Mouse (Mus musculus): ENCODE data around the gene Akap7.
A peak's percentile ranks its signal among the peaks of the same experiment; 100 is the strongest.

Gene Akap7

DNA sequence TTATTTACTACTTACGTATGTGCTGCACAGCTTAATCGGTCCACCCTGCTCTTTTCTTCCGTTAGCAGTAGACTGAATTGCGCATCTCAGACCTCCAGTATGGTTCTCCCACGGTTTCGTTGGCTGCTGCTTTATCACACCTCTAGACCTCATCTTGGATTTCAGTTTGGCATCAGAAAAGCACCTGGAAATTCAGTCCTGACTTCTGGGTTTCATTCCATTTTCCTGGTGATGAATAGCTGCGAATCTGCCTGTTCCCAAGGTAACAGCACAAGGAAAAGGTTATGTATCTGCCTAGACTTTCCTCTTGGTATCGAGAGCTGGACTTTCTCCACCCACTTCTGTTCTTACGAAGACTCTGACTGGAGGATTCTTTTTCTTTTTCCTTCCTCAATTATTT, at the start of gene Akap7:
Akap7 (minus strand) TSS at position 101 of the 400 bp plus-strand sequence.
- no peak for DNase-seq (ENCODE audit: low read depth in 1 of 2, low spot score in 2 of 2)

GRCm38 (mm10) chr10:25354390-25354789, 46.7 kb upstream of the Akap7 start:
- DNase-seq (ENCODE audit: low read depth in 1 of 2, low spot score in 2 of 2): no peak

GRCm38 (mm10) chr10:25353941-25354340, 46.3 kb upstream of the Akap7 start:
- DNase-seq (ENCODE audit: low read depth in 1 of 2, low spot score in 2 of 2): no peak

GRCm38 (mm10) chr10:25342801-25343200, 35.1 kb upstream of the Akap7 start:
- DNase-seq (ENCODE audit: low read depth in 1 of 2, low spot score in 2 of 2): no peak

GRCm38 (mm10) chr10:25340675-25341074, 33.0 kb upstream of the Akap7 start:
- no peak for DNase-seq (ENCODE audit: low read depth in 1 of 2, low spot score in 2 of 2)

GRCm38 (mm10) chr10:25333390-25334079, 25.9 kb upstream of the Akap7 start:
- no peak for DNase-seq (ENCODE audit: low read depth in 1 of 2, low spot score in 2 of 2)

DNA sequence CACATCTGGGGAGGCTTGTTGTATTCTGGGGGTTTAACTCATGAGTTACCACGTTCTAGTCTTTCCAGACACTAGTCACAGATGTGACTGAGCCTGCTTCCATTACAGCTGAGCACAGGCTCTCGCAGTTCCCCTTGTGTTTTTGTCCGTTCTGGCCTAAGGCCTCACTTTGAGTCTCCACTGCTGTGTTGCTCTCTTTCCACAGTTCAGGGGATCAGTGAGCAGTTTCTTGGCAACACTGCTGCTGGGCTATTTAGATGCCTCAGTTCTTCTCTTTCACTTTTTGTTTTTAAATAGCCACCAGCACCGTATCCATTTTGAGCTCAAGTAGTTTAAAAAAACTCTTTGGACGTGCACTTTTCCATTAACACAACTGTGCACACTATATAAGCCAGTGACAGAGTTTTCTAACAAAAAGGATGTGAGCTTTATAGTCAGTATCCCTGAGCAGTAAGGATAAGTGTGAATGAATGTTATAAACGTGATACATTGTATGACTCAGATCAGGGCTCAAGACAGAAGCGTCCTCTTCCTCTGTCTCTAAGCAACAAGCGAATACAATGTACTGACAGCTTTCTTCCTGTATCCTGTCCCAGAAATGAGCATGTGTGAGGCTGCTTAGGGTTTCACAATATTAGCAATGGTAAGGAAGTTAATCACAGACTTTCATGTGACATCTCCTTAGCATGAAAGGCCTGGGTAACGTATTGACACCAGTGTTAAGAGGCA, 23.8 kb upstream of the Akap7 start:
- DNase-seq (ENCODE audit: low read depth in 1 of 2, low spot score in 2 of 2): peak; percentile 2 to 43

DNA sequence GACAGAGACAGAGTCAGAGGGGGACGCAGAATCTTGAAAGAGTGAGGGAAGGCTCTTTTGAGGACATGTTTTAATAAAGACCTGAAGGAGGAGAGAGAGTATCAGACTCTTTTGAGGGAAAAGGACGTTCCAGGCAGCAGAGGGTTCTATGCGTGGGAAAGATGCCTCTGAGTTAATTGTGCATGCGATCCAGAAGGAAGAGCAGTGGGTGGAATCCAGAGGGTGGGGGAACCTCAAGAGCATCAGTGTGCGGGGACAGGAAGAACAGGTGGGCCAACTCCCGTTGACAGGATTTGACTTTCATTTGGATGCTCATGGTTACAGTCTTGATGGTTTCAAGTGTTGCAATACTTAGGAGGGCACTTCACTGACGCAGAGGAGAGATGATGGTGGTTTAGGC, 22.4 kb upstream of the Akap7 start:
- no peak for DNase-seq (ENCODE audit: low read depth in 1 of 2, low spot score in 2 of 2)

- DNase-seq (ENCODE audit: low read depth in 1 of 2, low spot score in 2 of 2): no peak
Observed at GRCm38 (mm10) chr10:25327511-25327910, 19.8 kb upstream of the Akap7 start.

- DNase-seq (ENCODE audit: low read depth in 1 of 2, low spot score in 2 of 2): no peak
Observed at GRCm38 (mm10) chr10:25325690-25326089, 18.0 kb upstream of the Akap7 start.

GRCm38 (mm10) chr10:25321198-25321597, 13.5 kb upstream of the Akap7 start:
- no peak for DNase-seq (ENCODE audit: low read depth in 1 of 2, low spot score in 2 of 2)

- DNase-seq (ENCODE audit: low read depth in 1 of 2, low spot score in 2 of 2): no peak
Observed at GRCm38 (mm10) chr10:25319531-25319930, 11.9 kb upstream of the Akap7 start.

DNA sequence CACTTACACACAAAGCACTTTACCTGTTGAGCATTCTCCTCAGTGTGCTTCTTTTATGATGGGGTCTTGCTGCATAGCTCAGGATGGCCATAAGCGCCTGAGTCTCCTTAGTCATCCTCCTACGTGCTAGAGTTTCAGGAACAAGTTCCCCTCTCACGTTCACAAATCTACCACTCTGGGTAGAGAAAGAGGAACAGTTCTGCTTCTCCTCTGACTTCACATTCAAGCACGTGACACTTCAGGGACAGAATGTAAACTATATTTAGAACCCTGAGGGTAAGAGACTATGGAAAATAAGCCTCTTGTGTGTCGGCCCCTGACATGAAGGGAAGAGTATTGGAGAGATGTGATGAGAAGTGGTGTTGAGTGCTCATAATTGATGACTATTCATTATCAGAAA, 10.7 kb upstream of the Akap7 start:
- DNase-seq (ENCODE audit: low read depth in 1 of 2, low spot score in 2 of 2): no peak

DNA sequence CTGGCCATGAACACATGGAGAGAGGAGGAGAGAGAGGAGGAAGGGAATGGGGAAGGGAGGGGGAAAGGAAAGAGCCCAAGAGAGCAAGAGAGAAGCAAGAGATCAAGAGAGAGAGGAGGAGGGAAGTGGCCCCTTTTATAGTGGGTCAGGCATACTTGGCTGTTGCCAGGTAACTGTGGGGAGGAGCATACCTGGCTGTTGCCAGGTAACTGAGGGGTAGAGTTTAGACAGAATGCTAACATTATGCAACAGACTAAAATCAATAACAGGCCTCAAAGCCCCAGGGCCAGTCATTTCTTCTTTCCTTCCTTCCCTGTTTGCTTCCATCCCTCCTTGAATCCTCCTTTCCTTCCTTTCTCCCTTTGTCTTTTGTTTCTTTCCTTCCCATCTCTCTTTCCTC, 10.0 kb upstream of the Akap7 start:
- DNase-seq (ENCODE audit: low read depth in 1 of 2, low spot score in 2 of 2): no peak

DNA sequence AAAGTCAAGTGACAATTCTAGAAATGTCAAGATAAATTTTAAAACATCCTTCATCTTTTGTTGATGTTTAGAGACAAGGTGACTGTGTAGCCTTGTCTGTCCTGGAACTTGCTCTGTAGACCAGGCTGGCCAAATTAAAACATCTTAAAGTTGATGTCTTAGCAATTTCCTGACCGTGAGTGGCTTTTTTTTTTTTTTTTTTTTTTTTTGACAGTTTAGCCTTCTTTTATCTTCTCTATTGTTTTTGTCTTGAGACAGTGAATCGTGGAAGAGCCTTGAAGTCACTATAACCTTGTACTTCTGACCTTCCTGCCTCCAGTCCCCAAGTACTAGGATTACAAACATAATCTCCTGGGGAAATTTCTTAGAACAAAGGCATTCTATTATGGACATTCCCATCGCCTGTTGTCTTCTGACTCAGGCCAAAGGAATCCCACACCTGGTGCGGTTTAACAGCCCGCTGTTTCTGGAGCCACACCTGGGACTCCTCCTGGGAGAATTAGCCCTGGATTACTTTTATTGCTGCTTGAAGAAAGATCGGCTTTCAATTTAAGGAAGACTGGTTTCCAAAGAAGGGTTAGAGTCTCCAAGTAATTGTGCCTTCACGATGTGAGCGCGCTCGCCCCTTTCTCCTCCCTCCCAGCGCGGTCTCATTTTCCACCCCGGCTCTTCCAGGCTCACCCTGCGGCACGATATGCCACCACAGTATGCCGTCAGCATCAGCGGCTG, 6.3 kb upstream of the Akap7 start:
- no peak for DNase-seq (ENCODE audit: low read depth in 1 of 2, low spot score in 2 of 2)

GRCm38 (mm10) chr10:25311554-25312212, 4.0 kb upstream of the Akap7 start:
- no peak for DNase-seq (ENCODE audit: low read depth in 1 of 2, low spot score in 2 of 2)

DNA sequence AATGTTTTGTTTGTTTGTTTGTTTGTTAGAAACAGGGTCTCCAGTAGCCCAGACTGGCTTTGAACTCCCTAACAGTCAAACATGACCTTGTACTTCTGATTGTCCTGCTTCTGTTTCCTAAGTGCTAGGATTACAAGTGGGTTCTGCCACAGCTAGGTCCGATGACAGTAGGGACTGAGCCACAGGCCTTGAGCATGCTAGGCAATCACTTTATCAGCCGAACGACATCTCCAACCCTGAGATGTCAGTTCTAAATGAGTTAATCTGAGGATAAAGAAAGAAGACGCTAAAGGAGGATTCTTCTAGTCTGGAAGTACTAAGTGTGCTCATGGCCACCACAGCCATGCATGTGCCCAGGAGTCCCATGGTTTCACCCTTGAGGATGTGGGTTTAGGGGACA, 3.1 kb upstream of the Akap7 start:
- no peak for DNase-seq (ENCODE audit: low read depth in 1 of 2, low spot score in 2 of 2)

- no peak for DNase-seq (ENCODE audit: low read depth in 1 of 2, low spot score in 2 of 2)
Observed at GRCm38 (mm10) chr10:25309996-25310395, 2.3 kb upstream of the Akap7 start.

DNA sequence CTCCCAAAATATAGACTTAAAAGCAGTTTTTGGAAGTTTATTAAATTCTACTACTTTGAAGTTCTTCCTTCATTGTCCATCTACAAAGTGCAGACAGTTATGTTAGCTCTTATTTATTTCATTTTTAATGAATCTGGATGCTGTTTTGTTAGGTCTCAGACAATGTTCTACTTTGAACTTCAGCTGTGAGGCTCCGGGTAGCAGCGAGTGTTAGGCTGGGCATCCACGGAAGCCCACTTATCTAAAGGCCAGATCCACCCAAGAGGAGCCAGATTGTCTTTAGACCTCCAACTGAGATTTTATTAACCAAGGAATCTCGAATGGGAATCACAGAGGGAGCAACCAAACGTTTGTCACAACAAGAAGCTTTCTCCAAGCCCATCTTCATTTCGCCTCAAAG, 2.5 kb downstream of the Akap7 start:
- DNase-seq (ENCODE audit: low read depth in 1 of 2, low spot score in 2 of 2): no peak

GRCm38 (mm10) chr10:25304608-25305007, 3.1 kb downstream of the Akap7 start:
- no peak for DNase-seq (ENCODE audit: low read depth in 1 of 2, low spot score in 2 of 2)

DNA sequence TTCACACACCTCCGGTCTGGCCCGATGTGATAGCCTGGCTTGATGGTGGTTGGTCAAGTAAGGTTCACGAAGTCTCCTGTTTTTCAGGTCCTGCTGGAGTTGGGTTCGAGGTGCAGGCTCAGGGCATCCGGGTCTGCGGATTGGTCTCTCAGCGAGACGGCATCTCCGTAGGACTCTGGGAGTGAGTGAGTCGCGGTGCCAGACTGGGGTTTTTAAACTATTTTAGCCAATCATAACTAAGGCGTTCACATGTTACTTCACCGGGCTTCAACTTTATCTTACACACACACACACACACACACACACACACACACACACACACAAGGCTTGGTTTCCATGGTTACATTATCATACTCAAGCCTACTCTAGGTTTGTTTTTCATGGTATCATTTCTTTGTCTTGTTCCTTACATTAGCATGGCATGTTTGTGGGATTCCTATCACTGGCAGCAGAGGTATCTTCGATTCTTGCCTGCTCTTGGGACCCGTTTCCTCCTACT, 8.6 kb downstream of the Akap7 start:
- DNase-seq (ENCODE audit: low read depth in 1 of 2, low spot score in 2 of 2): no peak
